Mouse (Mus musculus) left cerebral cortex, adult 2 months (tissue): Measurements from ENCODE around the gene Rala. TPM values are rescaled to one million over a fixed set of nuclear protein-coding genes. Genes with fewer than 3 reads are reported as not detected.

Experiments used
- DNase-seq, 2 experiments: peaks; one replicate each; pipeline ENCODE4 v3.0.0; 2021 to 2022; ENCODE audit warnings: low spot score in 2 of 2, mixed read lengths in 1 of 2; ENCODE audit errors: extremely low spot score in 1 of 2
- H3K27ac ChIP-seq: fragments of 200-600 bp; 2 replicates; pipeline ENCODE4 v1.8.1; 2022
- H3K4me3 ChIP-seq: fragments of 200-600 bp; 2 replicates; pipeline ENCODE4 v1.8.1; 2022
- CTCF ChIP-seq: fragments of 200-600 bp; IDR thresholded peaks from 2 replicates; pipeline ENCODE4 v1.8.1; 2022; ENCODE audit warnings: antibody characterized with exemption, mild to moderate bottlenecking, moderate library complexity
- intact Hi-C: fragments of 180-260 bp; cut with DNase I; formaldehyde crosslinking; loops from one replicate; pipeline ENCODE4 v1.15.1; 2025
- long read RNA-seq, 2 experiments: library from polyadenylated mRNA; stranded (forward); transcript quantifications; one replicate each; pipeline ENCODE4 v2.0.0; 2021; ENCODE audit warnings: borderline mapping rate in 2 of 2
- total RNA-seq, 2 experiments: library from RNA; stranded (reverse); gene quantifications; 2 replicates each; pipeline ENCODE4 v1.2.3; 2021

The Rala gene
- 10 to 100 TPM; 57.1 to 59.0 TPM for total RNA-seq
- long read RNA-seq, experiment 1, transcript Rala-201 (5 exons, 2,688 nt): major isoform, 65 of 73 reads
- long read RNA-seq, experiment 1, partial matches to known transcripts: 7 of 73 reads
- long read RNA-seq, experiment 1, other reads (novel, unspliced or antisense): 1 of 73 reads
- long read RNA-seq, experiment 2, transcript Rala-201 (5 exons, 2,688 nt): major isoform, 69 of 76 reads
- long read RNA-seq, experiment 2, partial matches to known transcripts: 5 of 76 reads
- long read RNA-seq, experiment 2, other reads (novel, unspliced or antisense): 2 of 76 reads

DNA sequence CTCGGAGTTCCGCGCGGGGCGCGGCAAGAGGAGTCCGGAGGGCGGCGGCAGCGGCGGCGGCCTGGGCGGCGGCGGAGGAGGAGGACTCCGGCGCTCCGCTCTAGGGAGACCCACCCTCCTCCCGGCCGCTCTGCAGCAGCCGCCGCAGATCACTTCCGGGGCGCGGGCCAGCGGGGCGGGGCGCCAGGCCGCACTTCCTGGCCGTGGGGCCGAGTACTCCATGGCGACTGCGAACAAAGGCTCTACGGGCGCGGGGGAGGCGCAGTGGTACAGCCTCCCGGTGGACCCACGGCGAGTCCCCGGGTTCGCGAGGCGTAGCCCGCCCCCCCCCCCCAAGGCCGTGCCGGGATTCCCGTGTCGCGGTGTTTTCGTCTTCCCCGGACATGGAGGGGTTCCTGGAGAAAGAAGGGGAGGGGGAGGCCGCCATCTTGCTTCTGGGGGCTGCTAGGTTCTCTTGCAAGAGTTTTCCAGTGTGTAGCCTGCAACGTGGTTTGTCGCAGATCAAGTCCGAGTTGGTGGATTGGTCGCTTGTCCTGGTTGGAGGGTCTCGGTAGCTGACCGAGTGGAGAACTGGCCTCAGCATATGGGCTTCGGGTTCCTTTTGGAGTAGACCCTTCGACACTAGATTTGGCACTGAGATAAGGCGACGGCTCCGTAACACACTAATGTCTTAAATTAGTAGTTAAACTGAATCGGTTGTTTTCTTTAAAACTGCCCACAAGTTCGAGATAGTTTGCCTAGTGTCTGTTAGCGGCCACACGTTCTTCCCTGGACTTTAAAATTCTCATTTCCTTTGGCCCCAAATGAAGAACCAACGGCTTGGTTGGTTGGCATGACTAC, at the start of gene Rala:
Gene Rala, minus strand, starts transcription at position 162 of the 840 bp plus-strand sequence.
- no peak; the same call in 1 of the 2 replicates for TF ChIP-seq CTCF
- intact Hi-C loops: loop anchor here (5.0 kb wide), 1 partner anchor 42 kb away; no protein-coding TSS in a partner anchor

GRCm38 (mm10) chr13:17993515-17993847, 49.4 kb upstream of the Rala start:
- Histone ChIP-seq H3K4me3 (peak overlapping the region; percentile 86), H3K27ac (peak overlapping the region; percentile 87; the same call in 1 of the 2 replicates)
- no peak for TF ChIP-seq CTCF
- intact Hi-C loops: no loop called here
- DNase-seq: no peak

More for the DNA sequence above, at the start of gene Rala:
- Histone ChIP-seq H3K27ac (peak within 1 kb of the TSS; percentile 95), H3K4me3 (peak within 1 kb of the TSS; percentile 91)
- DNase-seq: peak; percentile 94 to 95

GRCm38 (mm10) chr13:17992697-17993514, 48.9 kb upstream of the Rala start, which contains the start of gene Yae1d1:
Gene Yae1d1, minus strand, starts transcription at chr13:17993349.
- DNase-seq: peak; percentile 88 to 93
- peak; percentile 30 for TF ChIP-seq CTCF
- intact Hi-C loops: no loop called here
- Histone ChIP-seq H3K4me3 (peak within 1 kb of the TSS; percentile 86), H3K27ac (peak within 1 kb of the TSS; percentile 87)

- Histone ChIP-seq H3K27ac (no peak overlapping the region), H3K4me3 (peak overlapping the region; percentile 86; the same call in 1 of the 2 replicates)
- intact Hi-C loops: no loop called here
- TF ChIP-seq CTCF: no peak
- DNase-seq: no peak
Measured at GRCm38 (mm10) chr13:17992009-17992408, 48.0 kb upstream of the Rala start.

- Histone ChIP-seq H3K27ac (no peak overlapping the region), H3K4me3 (no peak overlapping the region)
- intact Hi-C loops: loop anchor here (1.0 to 10.0 kb wide), 2 partner anchors 146 to 238 kb away; no protein-coding TSS in a partner anchor
- peak; percentile 93 for TF ChIP-seq CTCF
- peak; percentile 50 to 59 for DNase-seq
Measured at GRCm38 (mm10) chr13:17983194-17983593, 39.2 kb upstream of the Rala start.

- Histone ChIP-seq H3K27ac (no peak overlapping the region), H3K4me3 (no peak overlapping the region)
- no peak for DNase-seq
- intact Hi-C loops: loop anchor here (1.0 to 10.0 kb wide), 2 partner anchors 145 to 238 kb away; no protein-coding TSS in a partner anchor
- no peak for TF ChIP-seq CTCF
Measured at GRCm38 (mm10) chr13:17982634-17983033, 38.6 kb upstream of the Rala start.

DNA sequence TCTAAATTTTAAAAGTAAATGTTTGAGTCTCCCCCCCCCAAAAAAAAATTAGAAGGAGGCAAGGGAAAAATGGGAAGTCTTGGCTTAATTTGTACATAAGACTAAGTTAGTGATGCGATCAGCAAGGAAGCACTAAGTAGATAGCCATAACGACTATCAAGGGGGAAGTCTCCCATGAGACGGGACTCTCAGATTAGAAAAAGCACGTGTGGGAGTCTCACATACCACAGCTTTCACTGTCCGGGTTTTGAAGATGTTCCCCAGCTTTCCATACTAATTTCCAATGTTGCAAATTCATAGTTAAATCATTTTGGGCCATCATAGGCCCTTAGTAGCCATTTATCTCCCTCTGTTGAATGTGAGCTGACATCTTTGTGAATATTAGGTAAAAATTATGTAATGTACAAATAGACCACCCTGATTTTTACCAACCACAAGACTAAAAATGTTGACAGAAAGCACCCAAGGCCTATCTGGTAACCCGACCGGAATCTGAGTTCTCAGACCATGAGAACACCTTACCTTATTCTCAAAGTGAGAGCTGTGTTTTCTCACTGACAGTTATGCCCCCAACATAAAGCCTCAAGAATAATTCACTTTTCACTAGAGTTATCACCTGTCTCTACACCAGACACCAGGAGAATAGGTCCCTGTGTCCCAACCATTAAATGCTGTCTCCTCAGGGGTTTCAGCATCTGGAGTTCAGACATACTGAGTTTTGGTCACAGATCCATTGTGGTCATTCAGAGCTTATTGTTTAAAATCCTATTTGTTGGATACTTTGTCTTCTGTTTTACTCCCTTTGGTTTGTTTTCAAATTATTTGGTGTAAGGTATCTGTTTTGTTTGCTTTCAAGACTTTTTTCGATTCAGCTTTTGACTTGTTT, 33.1 kb upstream of the Rala start:
- intact Hi-C loops: no loop called here
- no peak for TF ChIP-seq CTCF
- no peak for DNase-seq
- no peak overlapping the region for H3K4me3 ChIP-seq
- H3K27ac ChIP-seq: no peak overlapping the region

GRCm38 (mm10) chr13:17975891-17976290, 31.9 kb upstream of the Rala start:
- no peak overlapping the region for H3K4me3 ChIP-seq
- TF ChIP-seq CTCF: no peak
- intact Hi-C loops: no loop called here
- no peak overlapping the region for H3K27ac ChIP-seq
- DNase-seq: no peak

GRCm38 (mm10) chr13:17975457-17975856, 31.4 kb upstream of the Rala start:
- H3K27ac ChIP-seq: no peak overlapping the region
- intact Hi-C loops: no loop called here
- no peak for TF ChIP-seq CTCF
- H3K4me3 ChIP-seq: no peak overlapping the region
- no peak for DNase-seq

GRCm38 (mm10) chr13:17974734-17975133, 30.7 kb upstream of the Rala start:
- Histone ChIP-seq H3K27ac (no peak overlapping the region), H3K4me3 (no peak overlapping the region)
- intact Hi-C loops: no loop called here
- no peak for TF ChIP-seq CTCF
- no peak for DNase-seq

DNA sequence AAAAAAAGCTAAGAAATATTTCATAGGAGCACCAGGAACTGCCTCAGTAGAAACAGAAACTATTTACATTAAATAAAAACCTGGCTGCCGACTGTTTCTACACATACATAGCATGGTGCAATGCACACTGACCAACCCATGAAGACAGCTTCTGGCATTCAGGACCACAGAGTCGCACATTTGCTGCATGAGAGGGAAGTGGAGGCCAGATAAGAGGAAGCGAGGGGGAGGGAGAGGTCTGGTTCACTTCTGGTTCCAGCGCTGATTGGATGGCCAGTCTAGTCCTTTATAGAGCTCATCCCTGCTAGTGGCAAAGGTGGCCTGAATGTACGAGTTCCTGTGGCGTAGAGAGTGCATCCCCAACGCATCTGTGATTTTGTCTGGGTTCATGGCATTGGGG, 16.6 kb upstream of the Rala start:
- no peak for TF ChIP-seq CTCF
- H3K27ac ChIP-seq: no peak overlapping the region
- intact Hi-C loops: no loop called here
- H3K4me3 ChIP-seq: no peak overlapping the region
- no peak for DNase-seq
